Comparison of ENCODE assay signal across 14 mouse cellular contexts in genomic region chr4:68461783-68462182, GRCm38 (mm10).
A peak's percentile ranks its signal among the peaks of the same experiment; 100 is the strongest.
DNase-seq lines count a peak whose midpoint lies in the region; ATAC-seq and TF ChIP-seq lines count a peak whose summit lies in the region.
"Had no signal": no experiment of that assay in that cellular context is flagged by ENCODE, and none has a peak within 500 bp of the region (broad histone marks: within the 10 kb centered on the region; RNA-seq: fewer than 3 reads in every experiment).

No protein-coding gene starts in this region.

- ATAC-seq in forebrain, embryonic 15.5 days (replicated peaks) = peak; percentile 80
- ATAC-seq in intestine, postnatal 0 days = no peak
- ATAC-seq: liver, postnatal 0 days had no signal

- TF ChIP-seq CTCF in brain, embryonic 14.5 days (IDR thresholded peaks at IDR 0.05; ENCODE audit: borderline replicate concordance, extremely low read depth, insufficient read depth, insufficient read length) = no peak
- TF ChIP-seq CTCF in intestine, postnatal 0 days (IDR thresholded peaks at IDR 0.05; ENCODE audit: low read depth) = no peak

- H3K4me2 ChIP-seq in forebrain, embryonic 15.5 days (replicated peaks) = no peak overlapping the region
- no peak overlapping the region for H3K4me2 ChIP-seq in intestine, postnatal 0 days (replicated peaks; ENCODE audit: low read depth)
- H3K4me2 ChIP-seq: limb, embryonic 12.5 days had no signal

- no peaks in the 10 kb centered on the region for H3K9me3 ChIP-seq in forebrain, embryonic 15.5 days
- no peaks in the 10 kb centered on the region for H3K9me3 ChIP-seq in forebrain, embryonic 10.5 days
- 0 out of 2 replicates have a peak, but pooled peaks cover 2% of the 10 kb centered on the region for H3K9me3 ChIP-seq in intestine, postnatal 0 days (ENCODE audit: control insufficient read depth)
- H3K9me3 ChIP-seq: limb, embryonic 12.5 days had no signal

- H3K4me3 ChIP-seq in forebrain, embryonic 15.5 days = no peak overlapping the region
- H3K4me3 ChIP-seq in forebrain, embryonic 10.5 days = no peak overlapping the region
- no peak overlapping the region for H3K4me3 ChIP-seq in intestine, postnatal 0 days (ENCODE audit: low read depth, low read length)
- H3K4me3 ChIP-seq: erythroblast, embryonic 14.5 days; limb, embryonic 12.5 days had no signal

- H3K4me1 ChIP-seq in forebrain, embryonic 15.5 days = no peaks in the 10 kb centered on the region
- H3K4me1 ChIP-seq in forebrain, embryonic 10.5 days = 0 out of 2 replicates have a peak, but pooled peaks cover 2% of the 10 kb centered on the region
- no peaks in the 10 kb centered on the region for H3K4me1 ChIP-seq in intestine, postnatal 0 days (replicated peaks; ENCODE audit: control insufficient read depth, insufficient read depth, low read length)
- H3K4me1 ChIP-seq: limb, embryonic 12.5 days had no signal

- DNase-seq in forebrain, embryonic 10.5 days (ENCODE audit: extremely low spot score, low spot score) = no peak
- DNase-seq in brain, embryonic 14.5 days (ENCODE audit: low read depth) = peak; percentile 77
- DNase-seq in cerebellum, postnatal 10 days = peak; percentile 87 to 91
- peak; percentile 55 for DNase-seq in layer of hippocampus, adult 9-11 months
- no peak for DNase-seq in heart, postnatal 10 days
- DNase-seq in heart, postnatal 36 days = no peak
- DNase-seq: embryo, embryonic 11 days; heart, postnatal 4 days; kidney, adult 9 months; liver, postnatal 0 days had no signal

- H3K27me3 ChIP-seq in forebrain, embryonic 15.5 days = no peaks in the 10 kb centered on the region
- no peaks in the 10 kb centered on the region for H3K27me3 ChIP-seq in forebrain, embryonic 10.5 days (ENCODE audit: poor library complexity, severe bottlenecking)
- H3K27me3 ChIP-seq in intestine, postnatal 0 days (replicated peaks; ENCODE audit: control insufficient read depth, insufficient read depth, low read length) = no peaks in the 10 kb centered on the region
- H3K27me3 ChIP-seq: limb, embryonic 12.5 days had no signal

- intact Hi-C loops in heart, postnatal 10 days (cut with DNase I) = no loop called here
- intact Hi-C loops in heart, postnatal 36 days (cut with DNase I) = no loop called here

- H3K9ac ChIP-seq in forebrain, embryonic 15.5 days (replicated peaks) = no peak overlapping the region
- no peak overlapping the region for H3K9ac ChIP-seq in intestine, postnatal 0 days (ENCODE audit: low read depth, low read length)
- H3K9ac ChIP-seq: limb, embryonic 12.5 days; liver, postnatal 0 days had no signal

- no peaks in the 10 kb centered on the region for H3K36me3 ChIP-seq in forebrain, embryonic 15.5 days
- H3K36me3 ChIP-seq in forebrain, embryonic 10.5 days (replicated peaks) = no peaks in the 10 kb centered on the region
- H3K36me3 ChIP-seq in intestine, postnatal 0 days (ENCODE audit: control insufficient read depth, insufficient read depth) = no peaks in the 10 kb centered on the region
- H3K36me3 ChIP-seq: limb, embryonic 12.5 days had no signal

- no peak overlapping the region for H3K27ac ChIP-seq in forebrain, embryonic 15.5 days (replicated peaks)
- H3K27ac ChIP-seq in forebrain, embryonic 10.5 days = no peak overlapping the region
- H3K27ac ChIP-seq in intestine, postnatal 0 days (ENCODE audit: low read depth, low read length) = no peak overlapping the region
- H3K27ac ChIP-seq: limb, embryonic 12.5 days had no signal

- TF ChIP-seq POLR2A in brain, embryonic 14.5 days (IDR thresholded peaks at IDR 0.05; ENCODE audit: borderline replicate concordance, extremely low read depth, insufficient read depth, insufficient read length, poor library complexity, severe bottlenecking) = no peak

Comparison
In these comparisons a context has a peak if more than half of its experiments do, and no peak if none do; other contexts are left out.
1. DNase-seq: peak in brain, embryonic 14.5 days (single experiment), cerebellum, postnatal 10 days (2 of 2) and layer of hippocampus, adult 9-11 months (single experiment); none in forebrain, embryonic 10.5 days (single experiment), heart, postnatal 10 days (0 of 2) and heart, postnatal 36 days (0 of 2).